Mouse (Mus musculus) bone marrow macrophage, adult 2 months (primary cell): Measurements from ENCODE around the gene Dnase1l3. TPM values are rescaled to one million over a fixed set of nuclear protein-coding genes. Genes with fewer than 3 reads are reported as not detected.

Experiments used
- H3K27ac ChIP-seq: 2 replicates; pipeline ENCODE4 v1.5.1; 2012; ENCODE audit warnings: low read depth, low read length; ENCODE audit not compliant: insufficient read depth
- H3K4me1 ChIP-seq: 2 replicates; pipeline ENCODE4 v1.6.1; 2012; ENCODE audit warnings: low read length; ENCODE audit not compliant: control insufficient read depth, insufficient read depth
- H3K4me3 ChIP-seq: 2 replicates; pipeline ENCODE4 v1.5.1; 2012; ENCODE audit warnings: mild to moderate bottlenecking, low read length, moderate library complexity; ENCODE audit not compliant: insufficient read depth
- CTCF ChIP-seq: IDR thresholded peaks from 2 replicates; pipeline ENCODE4 v1.5.1; 2012; ENCODE audit warnings: low read depth, mild to moderate bottlenecking, low read length, moderate library complexity
- POLR2A ChIP-seq: IDR thresholded peaks from 2 replicates; pipeline ENCODE4 v1.6.1; 2012; ENCODE audit warnings: mild to moderate bottlenecking, low read depth, low read length, borderline replicate concordance
- polyA plus RNA-seq: library from polyadenylated mRNA; stranded (reverse); fragments of >200 nt; gene quantifications from 2 replicates; pipeline ENCODE4 v1.2.4, GENCODE M21; 2012; ENCODE audit not compliant: missing spikeins, insufficient read depth, insufficient read length

The Dnase1l3 gene
- polyA plus RNA-seq, 1 experiment: not detected

DNA sequence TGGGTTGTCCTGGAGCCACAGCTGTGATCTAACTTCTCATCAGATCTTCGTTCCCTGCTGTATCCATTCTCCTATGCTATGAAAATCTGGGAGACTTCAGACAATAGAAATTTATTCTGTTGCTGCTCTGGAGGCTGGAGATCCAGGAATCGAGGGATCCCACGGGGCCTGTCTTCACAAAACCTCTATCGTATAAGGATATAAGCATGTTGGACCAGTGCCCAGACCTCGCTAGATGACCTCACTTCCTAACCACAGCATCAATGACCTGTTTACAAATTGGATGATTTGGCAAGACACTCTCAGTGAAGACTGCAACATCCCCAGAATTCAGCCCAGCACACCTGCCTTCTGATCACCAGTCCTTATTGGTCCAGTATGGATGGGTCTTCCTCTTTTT lies 32.7 kb downstream of the Dnase1l3 start:
- Histone ChIP-seq H3K4me1 (peaks cover 15% of the 10 kb centered on the region), H3K27ac (no peak overlapping the region), H3K4me3 (no peak overlapping the region)
- TF ChIP-seq POLR2A: no peak
- no peak for TF ChIP-seq CTCF

DNA sequence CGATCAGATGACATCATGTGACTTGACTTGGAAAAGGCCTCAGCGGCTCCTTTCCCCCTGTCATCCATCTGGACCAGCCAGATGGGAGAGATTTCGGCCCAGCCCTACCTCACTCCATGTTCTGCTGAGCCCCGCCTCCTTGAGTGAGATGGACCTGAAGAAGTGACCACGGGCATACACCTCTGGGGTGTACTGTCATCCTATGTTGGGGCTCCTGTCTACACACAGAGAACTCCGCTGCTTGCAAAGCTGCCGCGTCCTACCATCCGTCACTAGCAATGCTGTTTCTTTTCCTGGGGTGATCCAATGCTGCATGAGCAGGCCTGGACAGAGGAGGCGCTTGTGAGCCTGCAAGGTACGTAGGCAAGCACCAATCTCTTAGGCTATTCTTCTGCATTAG lies 33.8 kb downstream of the Dnase1l3 start:
- H3K27ac ChIP-seq: no peak overlapping the region
- TF ChIP-seq POLR2A: no peak
- H3K4me3 ChIP-seq: no peak overlapping the region
- peaks cover 15% of the 10 kb centered on the region for H3K4me1 ChIP-seq

DNA sequence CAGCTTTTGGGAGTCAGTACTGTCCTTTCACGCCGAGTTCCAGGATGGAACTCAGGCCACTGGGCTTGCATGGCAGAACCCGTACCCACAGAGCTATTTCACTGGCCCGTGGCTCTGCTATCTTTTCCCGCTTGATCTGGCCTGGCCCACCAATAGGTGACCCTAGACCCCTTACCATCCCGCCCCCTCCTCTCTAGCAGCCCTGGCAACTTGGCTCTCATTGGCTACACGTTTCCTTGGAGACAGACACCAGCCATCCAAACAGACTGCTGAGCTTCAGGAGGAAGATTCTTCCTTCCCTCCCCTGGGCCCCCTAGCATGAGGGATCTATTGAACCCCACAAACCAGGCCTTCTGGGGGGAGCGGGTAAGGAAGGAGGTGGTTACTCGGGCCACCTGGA lies 37.3 kb downstream of the Dnase1l3 start, which contains the start of gene Gm45521:
TSS of gene Gm45521 (plus strand) at position 240 of the 400 bp plus-strand sequence.
- Histone ChIP-seq H3K27ac (no peak within 1 kb of the TSS), H3K4me3 (no peak within 1 kb of the TSS), H3K4me1 (peaks cover 15% of the 10 kb centered on the region)
- no peak for TF ChIP-seq CTCF
- no peak for TF ChIP-seq POLR2A

DNA sequence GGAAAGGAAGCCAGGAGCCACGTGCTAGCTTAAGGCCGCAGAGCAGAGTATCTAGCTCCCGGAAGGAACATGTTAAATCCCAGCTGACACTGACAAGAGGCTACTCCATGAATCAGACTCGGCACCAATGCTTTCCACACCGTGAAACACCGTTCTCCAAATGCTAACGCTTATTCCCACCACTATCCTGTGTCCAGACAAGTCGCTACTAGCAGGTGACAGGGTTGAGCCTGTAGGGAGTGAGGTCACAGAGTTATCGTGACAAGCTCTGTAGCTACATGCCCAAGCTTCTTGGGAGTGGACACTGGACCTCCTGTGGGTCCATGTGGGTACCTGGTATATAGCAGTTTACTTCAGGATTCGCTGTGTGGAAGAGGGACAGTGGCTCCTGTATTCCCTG lies 37.9 kb downstream of the Dnase1l3 start:
- H3K4me1 ChIP-seq: peaks cover 9% of the 10 kb centered on the region
- no peak overlapping the region for H3K27ac ChIP-seq
- no peak for TF ChIP-seq POLR2A
- TF ChIP-seq CTCF: no peak

DNA sequence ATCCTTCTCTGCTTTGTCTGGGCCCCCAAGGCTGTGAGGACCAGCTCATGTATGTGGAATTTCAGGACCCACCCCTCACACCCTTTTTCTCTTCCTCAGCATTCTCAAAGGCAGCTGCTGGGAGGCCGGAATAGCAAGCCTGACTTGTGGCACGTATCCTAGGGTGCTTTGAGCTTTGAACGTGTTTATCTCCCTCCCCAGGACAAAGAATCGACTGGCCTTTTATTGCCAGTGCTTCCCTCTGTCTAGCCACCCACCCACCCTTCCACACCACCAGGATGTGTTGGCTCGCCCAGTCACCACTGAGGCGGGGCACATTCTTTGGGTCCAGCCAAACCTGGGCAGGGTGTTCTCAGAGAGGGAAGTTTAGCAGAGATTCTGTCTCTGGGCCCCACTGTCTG lies 40.3 kb downstream of the Dnase1l3 start:
- no peak for TF ChIP-seq CTCF
- no peak for TF ChIP-seq POLR2A
- no peak overlapping the region for H3K27ac ChIP-seq
- no peak overlapping the region for H3K4me3 ChIP-seq
- peaks cover 8% of the 10 kb centered on the region for H3K4me1 ChIP-seq

More for the DNA sequence above, 37.9 kb downstream of the Dnase1l3 start:
- H3K4me3 ChIP-seq: no peak overlapping the region

DNA sequence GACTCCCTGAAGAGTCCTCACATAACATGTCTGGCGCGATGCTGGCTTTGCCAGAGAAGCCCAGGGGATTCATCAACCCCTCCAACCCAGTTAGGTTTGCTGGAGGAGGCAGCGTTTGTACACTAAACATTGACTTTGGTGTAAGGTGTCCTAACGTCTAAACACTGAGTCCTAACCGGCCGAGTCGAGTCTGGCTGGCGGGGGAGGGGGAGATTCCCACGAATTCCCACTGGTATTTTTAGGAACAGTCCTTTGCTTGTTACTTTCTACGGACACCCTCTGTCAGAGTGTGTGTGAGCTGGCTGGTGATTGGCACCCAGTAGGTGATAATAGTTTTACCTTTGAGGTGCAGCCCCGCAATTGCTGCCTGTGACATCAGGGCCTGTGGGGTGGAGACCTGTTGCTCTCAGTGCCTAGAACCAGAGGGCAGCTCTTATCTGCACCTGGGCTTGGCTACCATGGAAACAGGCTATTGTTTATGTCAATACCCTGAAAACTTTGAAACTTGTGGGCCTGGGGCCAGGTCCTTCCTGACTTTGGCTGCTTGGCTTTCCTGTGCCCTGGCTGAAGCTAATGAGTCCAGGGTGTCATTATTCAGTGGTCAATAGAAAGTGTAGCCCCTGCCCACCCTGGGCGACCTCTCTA lies 41.6 kb downstream of the Dnase1l3 start:
- Histone ChIP-seq H3K27ac (no peak overlapping the region), H3K4me3 (no peak overlapping the region), H3K4me1 (no peaks in the 10 kb centered on the region)
- TF ChIP-seq POLR2A (no peak), CTCF (no peak)

DNA sequence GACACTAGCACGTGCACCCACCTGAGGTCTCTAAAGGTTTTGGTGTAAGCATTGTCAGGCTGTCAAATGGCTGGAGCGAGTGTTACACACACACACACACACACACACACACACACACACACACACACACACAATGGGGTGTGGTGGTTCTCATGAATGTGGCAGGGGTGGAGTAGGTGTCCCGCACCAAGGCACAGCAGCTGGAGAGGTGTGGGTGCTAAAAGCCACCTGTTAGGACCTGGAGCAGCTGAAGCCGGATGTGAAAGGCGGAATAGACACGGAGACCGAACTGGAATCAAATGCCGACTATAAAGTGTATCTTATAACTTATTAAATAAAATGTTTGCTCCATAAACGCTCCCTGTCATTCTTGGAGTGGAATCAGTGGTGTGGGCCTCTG lies 43.1 kb downstream of the Dnase1l3 start:
- TF ChIP-seq CTCF (no peak), POLR2A (no peak)
- no peak overlapping the region for H3K27ac ChIP-seq
- H3K4me3 ChIP-seq: no peak overlapping the region
- H3K4me1 ChIP-seq: no peaks in the 10 kb centered on the region

DNA sequence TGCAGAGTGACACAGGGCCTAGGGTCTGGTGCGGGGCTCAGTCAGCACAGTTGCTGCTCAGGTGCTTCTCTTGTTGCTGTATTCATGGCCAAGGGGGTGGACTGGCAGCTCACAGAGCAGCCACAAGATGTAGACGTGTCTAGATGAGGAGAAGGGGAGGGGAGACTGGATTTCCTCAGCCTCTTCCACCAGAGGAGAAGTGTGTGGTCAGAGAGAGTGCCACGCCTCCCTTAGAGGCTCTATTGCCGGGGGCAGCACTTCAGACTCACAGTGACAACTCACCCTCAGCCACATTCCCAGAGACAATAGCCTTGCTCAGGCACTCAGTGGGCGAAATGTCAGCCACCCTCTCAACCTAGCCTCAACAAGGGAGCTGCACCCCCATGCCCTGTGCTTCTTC lies 49.1 kb downstream of the Dnase1l3 start:
- H3K27ac ChIP-seq: no peak overlapping the region
- no peak overlapping the region for H3K4me3 ChIP-seq
- no peak for TF ChIP-seq POLR2A
- TF ChIP-seq CTCF: no peak
- H3K4me1 ChIP-seq: peaks cover 4% of the 10 kb centered on the region

DNA sequence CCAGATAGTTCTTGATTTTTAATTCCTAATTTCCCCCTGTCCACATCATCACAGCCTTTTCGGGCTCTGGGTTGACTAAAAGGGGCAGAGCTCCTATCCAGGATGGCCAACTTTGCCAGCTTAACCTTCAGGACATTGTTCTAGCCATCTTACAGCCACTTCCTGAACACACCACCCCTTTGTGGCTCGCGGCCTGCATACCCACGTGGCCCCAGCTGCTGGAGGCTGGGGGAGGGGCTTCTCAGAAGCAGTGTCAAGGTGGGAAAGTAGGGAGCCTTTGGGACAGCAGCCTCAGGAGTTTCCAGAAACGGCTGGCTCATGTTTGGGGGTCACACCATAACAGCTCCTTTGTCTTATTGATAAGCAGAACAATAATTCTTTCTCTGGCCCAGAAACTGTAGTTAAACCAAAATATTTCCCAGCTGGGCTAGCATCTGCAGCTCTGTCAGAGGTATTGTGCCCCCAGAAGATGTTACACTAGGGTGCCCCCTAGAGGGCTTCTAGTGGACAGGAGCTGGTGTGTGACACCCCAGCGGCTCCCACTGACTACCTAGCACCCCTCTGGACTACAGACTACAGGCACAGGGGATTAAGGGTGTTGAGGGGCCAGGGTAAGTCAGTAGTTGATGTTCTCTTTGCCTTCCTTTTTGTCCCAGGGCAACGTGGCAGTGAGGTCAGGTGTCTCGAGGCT lies 49.9 kb downstream of the Dnase1l3 start:
- Histone ChIP-seq H3K4me3 (no peak overlapping the region), H3K27ac (no peak overlapping the region), H3K4me1 (peaks cover 4% of the 10 kb centered on the region)
- TF ChIP-seq POLR2A (no peak), CTCF (peak; percentile 35; the same call in 1 of the 2 replicates)

DNA sequence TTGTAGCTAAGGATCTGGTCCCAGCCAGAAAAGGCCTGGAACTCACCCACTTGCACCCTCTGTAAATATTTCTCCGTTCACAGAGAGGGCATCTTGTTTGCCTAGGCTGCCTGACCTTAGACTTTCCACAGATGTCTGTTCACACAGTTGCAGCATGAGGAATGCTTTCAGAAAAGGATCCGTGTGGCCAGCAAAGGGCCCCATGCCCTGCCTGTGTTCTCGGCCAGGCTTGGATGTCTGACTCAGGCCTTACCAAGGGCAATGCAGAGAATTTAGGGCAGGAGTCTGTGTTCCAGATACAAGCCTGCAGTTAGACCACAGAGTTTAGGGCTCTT lies 50.6 kb downstream of the Dnase1l3 start:
- H3K4me3 ChIP-seq: no peak overlapping the region
- TF ChIP-seq CTCF (no peak), POLR2A (no peak)
- peaks cover 4% of the 10 kb centered on the region for H3K4me1 ChIP-seq
- no peak overlapping the region for H3K27ac ChIP-seq
